Mouse (Mus musculus): Measurements from ENCODE around the gene Hspbp1.

DNA sequence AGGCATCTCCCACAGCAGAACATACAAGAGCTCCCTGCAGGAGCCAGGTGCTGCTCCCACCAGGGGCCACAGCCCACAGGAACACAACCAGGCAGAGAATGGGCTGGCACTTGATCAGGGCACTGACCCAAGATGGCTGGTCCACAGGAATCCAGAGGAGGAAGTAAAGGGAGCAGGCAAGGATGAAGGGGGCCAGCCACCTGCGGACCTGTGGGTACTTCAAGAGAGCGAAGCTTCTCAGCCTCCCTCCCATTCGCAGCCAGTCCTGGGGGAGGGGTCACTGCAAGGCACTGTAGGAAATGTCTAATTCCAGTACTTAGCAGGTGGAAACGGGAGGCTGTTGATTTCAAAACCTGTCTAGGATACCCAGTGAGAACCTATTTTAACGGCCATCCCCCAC lies 55.3 kb downstream of the Hspbp1 start:
- TF ChIP-seq CTCF (IDR thresholded peaks at IDR 0.05; ENCODE audit: low read depth) (no peak), EP300 (IDR thresholded peaks at IDR 0.05; ENCODE audit: low read depth) (no peak)

Data from heart, postnatal 0 days (tissue).